Mouse (Mus musculus): ENCODE measurements at regions not wholly inside any gene's neighbourhood (a gene's known extent, or its start where the extent isn't known, plus 50 kb on each side); places are given as distances from the start of the nearest gene placed in this dataset.

DNA sequence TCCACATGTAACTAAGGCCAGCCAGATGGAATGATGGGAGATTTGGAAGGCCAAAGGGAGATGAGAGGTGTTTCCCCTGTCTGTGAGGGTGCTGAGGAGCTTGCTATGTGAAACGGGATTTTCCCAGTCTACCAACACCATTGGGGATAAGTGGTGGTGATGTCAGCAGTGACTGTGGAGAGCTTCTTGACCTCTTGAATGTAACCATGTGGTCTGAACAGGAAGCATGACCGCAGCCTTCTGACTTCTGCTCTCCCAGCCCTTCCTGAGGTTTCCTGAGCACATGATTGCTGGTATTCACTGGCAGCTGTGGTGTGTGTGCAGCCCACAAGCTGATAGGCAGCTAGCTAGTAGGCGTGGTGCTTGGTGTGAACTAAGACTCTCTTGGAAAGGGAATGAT lies 58.8 kb upstream of the Nfe2l2 start:
- WGBS, result 84% methylated on average over 3 of the region's 3 CpGs
- Histone ChIP-seq H3K4me1 (0 out of 2 replicates have a peak, but pooled peaks cover 2% of the 10 kb centered on the region), H3K4me2 (no peak overlapping the region), H3K27ac (no peak overlapping the region), H3K27me3 (replicated peaks) (no peaks in the 10 kb centered on the region), H3K36me3 (replicated peaks) (no peaks in the 10 kb centered on the region), H3K9me3 (no peaks in the 10 kb centered on the region), H3K9ac (no peak overlapping the region), H3K4me3 (no peak overlapping the region)
- no peak for ATAC-seq (replicated peaks)

- Histone ChIP-seq H3K9ac (no peak overlapping the region), H3K4me2 (no peak overlapping the region), H3K4me1 (0 out of 2 replicates have a peak, but pooled peaks cover 5% of the 10 kb centered on the region), H3K9me3 (no peaks in the 10 kb centered on the region), H3K4me3 (no peak overlapping the region), H3K36me3 (replicated peaks) (no peaks in the 10 kb centered on the region), H3K27ac (no peak overlapping the region), H3K27me3 (replicated peaks) (no peaks in the 10 kb centered on the region)
- no peak for ATAC-seq (replicated peaks)
- 86% methylated on average over 5 of the region's 5 CpGs for WGBS
These were observed 57.6 kb upstream of the Nfe2l2 start for GRCm38 (mm10) chr2:75762030-75762429.

- 77% methylated on average over 9 of the region's 9 CpGs for WGBS
- Histone ChIP-seq H3K27me3 (replicated peaks) (no peaks in the 10 kb centered on the region), H3K36me3 (replicated peaks) (no peaks in the 10 kb centered on the region), H3K27ac (no peak overlapping the region), H3K4me1 (0 out of 2 replicates have a peak, but pooled peaks cover 5% of the 10 kb centered on the region), H3K9ac (no peak overlapping the region), H3K4me2 (no peak overlapping the region), H3K4me3 (no peak overlapping the region), H3K9me3 (no peaks in the 10 kb centered on the region)
- ATAC-seq (replicated peaks), result no peak
These were observed 57.2 kb upstream of the Nfe2l2 start for GRCm38 (mm10) chr2:75761626-75762025.

DNA sequence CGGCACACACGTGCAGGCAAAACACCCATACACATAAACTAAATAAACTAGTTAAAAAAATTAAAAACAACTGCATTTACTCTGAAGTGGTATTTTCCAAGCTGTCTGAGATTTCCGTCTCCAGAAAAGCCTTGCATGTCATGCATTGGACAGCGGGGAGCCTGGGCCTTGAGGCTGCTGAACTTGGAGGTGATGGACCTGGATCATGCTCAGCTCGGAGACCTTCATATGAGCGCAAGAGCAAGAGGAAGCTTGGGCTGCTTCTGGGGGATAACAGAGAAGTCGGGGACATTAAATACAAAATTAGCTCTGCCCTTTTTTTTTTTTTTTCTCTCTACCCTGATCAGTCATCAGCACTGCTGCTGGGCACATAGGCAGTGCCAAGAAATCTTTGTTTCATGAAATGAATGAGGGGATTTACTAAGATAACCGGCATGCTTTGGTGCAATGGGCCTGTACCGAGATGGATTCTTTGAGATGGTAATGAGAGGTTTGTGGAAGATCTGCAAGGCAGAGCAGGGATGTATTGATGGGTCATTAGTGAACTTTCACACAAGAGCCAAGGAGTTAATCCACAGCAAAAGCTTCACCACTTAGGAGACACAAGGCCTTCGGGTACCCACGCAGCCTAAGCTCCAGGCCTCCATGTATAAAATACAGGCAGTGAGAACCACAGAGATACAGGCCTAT lies 54.9 kb upstream of the Nfe2l2 start:
- H3K4me1 ChIP-seq, result 0 out of 2 replicates have a peak, but pooled peaks cover 5% of the 10 kb centered on the region
- no peaks in the 10 kb centered on the region for H3K36me3 ChIP-seq (replicated peaks)
- ATAC-seq (replicated peaks), result no peak
- no peak overlapping the region for H3K4me3 ChIP-seq
- no peak overlapping the region for H3K27ac ChIP-seq
- no peaks in the 10 kb centered on the region for H3K27me3 ChIP-seq (replicated peaks)
- no peaks in the 10 kb centered on the region for H3K9me3 ChIP-seq
- no peak overlapping the region for H3K9ac ChIP-seq
- H3K4me2 ChIP-seq, result no peak overlapping the region
- WGBS, result 43% methylated on average over 11 of the region's 11 CpGs

DNA sequence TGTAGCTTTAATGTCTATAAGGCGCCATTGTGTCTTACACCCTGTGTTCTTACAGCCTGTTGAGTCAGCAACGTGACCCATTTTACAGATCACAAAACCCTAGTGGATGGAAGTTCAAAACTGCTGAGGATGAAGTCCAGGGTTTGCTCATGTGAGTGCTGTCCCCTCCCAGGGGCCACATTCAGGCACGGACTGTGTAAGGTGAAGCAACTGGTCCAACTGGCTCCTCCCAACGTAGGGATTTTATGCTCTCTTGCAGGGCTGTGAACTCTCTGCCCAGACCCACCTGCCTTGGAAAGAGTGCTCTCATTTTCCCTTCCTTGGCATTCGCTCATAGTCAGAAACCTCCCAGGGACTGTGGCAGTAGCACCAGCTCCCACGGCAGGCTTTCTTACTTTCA lies 53.8 kb upstream of the Nfe2l2 start:
- Histone ChIP-seq H3K27me3 (replicated peaks) (no peaks in the 10 kb centered on the region), H3K4me2 (no peak overlapping the region), H3K4me1 (0 out of 2 replicates have a peak, but pooled peaks cover 5% of the 10 kb centered on the region), H3K36me3 (replicated peaks) (no peaks in the 10 kb centered on the region), H3K9me3 (no peaks in the 10 kb centered on the region), H3K4me3 (no peak overlapping the region), H3K27ac (no peak overlapping the region), H3K9ac (no peak overlapping the region)
- no peak for ATAC-seq (replicated peaks)
- WGBS, result 86% methylated on average over 6 of the region's 6 CpGs

GRCm38 (mm10) chr2:75756704-75757638 lies 52.5 kb upstream of the Nfe2l2 start:
- Histone ChIP-seq H3K4me1 (0 out of 2 replicates have a peak, but pooled peaks cover 5% of the 10 kb centered on the region), H3K27ac (no peak overlapping the region), H3K36me3 (replicated peaks) (no peaks in the 10 kb centered on the region), H3K4me2 (no peak overlapping the region), H3K9me3 (no peaks in the 10 kb centered on the region), H3K9ac (no peak overlapping the region), H3K4me3 (no peak overlapping the region), H3K27me3 (replicated peaks) (no peaks in the 10 kb centered on the region)
- ATAC-seq (replicated peaks), result no peak
- WGBS, result 54% methylated on average over 16 of the region's 16 CpGs

GRCm38 (mm10) chr2:75754606-75755005 lies 50.2 kb upstream of the Nfe2l2 start:
- Histone ChIP-seq H3K9me3 (no peaks in the 10 kb centered on the region), H3K4me1 (0 out of 2 replicates have a peak, but pooled peaks cover 3% of the 10 kb centered on the region), H3K27ac (no peak overlapping the region), H3K27me3 (replicated peaks) (no peaks in the 10 kb centered on the region), H3K4me3 (no peak overlapping the region), H3K9ac (no peak overlapping the region), H3K4me2 (no peak overlapping the region), H3K36me3 (replicated peaks) (no peaks in the 10 kb centered on the region)
- WGBS, result 77% methylated on average over 7 of the region's 7 CpGs
- no peak for ATAC-seq (replicated peaks)

Data from midbrain, embryonic 15.5 days (tissue).